Mouse (Mus musculus) liver, embryonic 14.5 days (tissue): ENCODE measurements at regions not wholly inside any gene's neighbourhood (a gene's known extent, or its start where the extent isn't known, plus 50 kb on each side); places are given as distances from the start of the nearest gene placed in this dataset.

Experiments
- ATAC-seq: fragments of 200-750 bp; cut with Nextera tagmentation; 2 replicates; pipeline ENCODE4 v1.8.0; 2017; ENCODE audit warnings: moderate number of reproducible peaks, mild to moderate bottlenecking, moderate library complexity; ENCODE audit not compliant: insufficient read depth
- DNase-seq, 3 experiments: peaks; one replicate each; pipeline ENCODE4 v3.0.0-alpha.2; 2012 to 2013; ENCODE audit warnings: low read depth in 3 of 3, low spot score in 3 of 3
- H3K27ac ChIP-seq: fragments of 300-500 bp; sonication (generic); 2 replicates; pipeline ENCODE4 v1.5.1; 2014; ENCODE audit warnings: moderate library complexity, mild to moderate bottlenecking, control low read depth, inconsistent platforms
- H3K27me3 ChIP-seq: fragments of 300-500 bp; sonication (generic); 2 replicates; pipeline ENCODE4 v1.6.1; 2014; ENCODE audit warnings: mild to moderate bottlenecking, low read length, moderate library complexity; ENCODE audit not compliant: control insufficient read depth, insufficient read depth
- H3K36me3 ChIP-seq: fragments of 300-500 bp; sonication (generic); replicated peaks from 2 replicates; pipeline ENCODE4 v1.6.1; 2014; ENCODE audit warnings: low read depth; ENCODE audit not compliant: control insufficient read depth, insufficient read depth
- H3K4me1 ChIP-seq, 2 experiments: fragments of 200-500 bp in 1 of 2; fragments of 300-500 bp in 1 of 2; sonication (generic) in 1 of 2; replicated peaks; 2 replicates each; pipeline ENCODE4 v1.6.1; 2012 to 2014; ENCODE audit warnings: antibody characterized with exemption in 1 of 2, inconsistent platforms in 1 of 2, low read length in 1 of 2; ENCODE audit not compliant: control insufficient read depth in 2 of 2, insufficient read depth in 2 of 2
- H3K4me2 ChIP-seq: fragments of 300-500 bp; sonication (generic); 2 replicates; pipeline ENCODE4 v1.6.1; 2014; ENCODE audit warnings: low read depth, mild to moderate bottlenecking, control low read depth, moderate library complexity
- H3K4me3 ChIP-seq, 2 experiments: fragments of 200-500 bp in 1 of 2; fragments of 300-500 bp in 1 of 2; sonication (generic) in 1 of 2; 2 replicates each; pipeline ENCODE4 v1.5.1; 2012 to 2014; ENCODE audit warnings: low read depth in 2 of 2, low read length in 2 of 2, mild to moderate bottlenecking in 2 of 2, control low read depth in 1 of 2, inconsistent platforms in 1 of 2, moderate library complexity in 1 of 2; ENCODE audit not compliant: insufficient read depth in 1 of 2
- H3K9ac ChIP-seq: fragments of 300-500 bp; sonication (generic); replicated peaks from 2 replicates; pipeline ENCODE4 v1.6.1; 2014; ENCODE audit warnings: mild to moderate bottlenecking, control low read depth, moderate library complexity
- H3K9me3 ChIP-seq: fragments of 300-500 bp; sonication (generic); 2 replicates; pipeline ENCODE4 v1.6.1; 2016; ENCODE audit warnings: low read length, mixed read lengths; ENCODE audit not compliant: control insufficient read depth
- CTCF ChIP-seq: IDR thresholded peaks from 2 replicates; pipeline ENCODE4 v1.5.1; 2016; ENCODE audit warnings: antibody characterized with exemption, low read depth, control low read depth
- EP300 ChIP-seq: IDR thresholded peaks from 2 replicates; pipeline ENCODE4 v1.6.1; 2016; ENCODE audit warnings: antibody characterized with exemption, low read depth
- WGBS: fragments of 180-500 bp; shearing (Covaris S2); extraction: QIAGEN DNeasy Blood & Tissue Kit; methylation state at CpG from one replicate; pipeline ENCODE4 v1.1.7; 2014; ENCODE audit not compliant: insufficient replicate concordance; 5-methylcytosine and 5-hydroxymethylcytosine counted together

DNA sequence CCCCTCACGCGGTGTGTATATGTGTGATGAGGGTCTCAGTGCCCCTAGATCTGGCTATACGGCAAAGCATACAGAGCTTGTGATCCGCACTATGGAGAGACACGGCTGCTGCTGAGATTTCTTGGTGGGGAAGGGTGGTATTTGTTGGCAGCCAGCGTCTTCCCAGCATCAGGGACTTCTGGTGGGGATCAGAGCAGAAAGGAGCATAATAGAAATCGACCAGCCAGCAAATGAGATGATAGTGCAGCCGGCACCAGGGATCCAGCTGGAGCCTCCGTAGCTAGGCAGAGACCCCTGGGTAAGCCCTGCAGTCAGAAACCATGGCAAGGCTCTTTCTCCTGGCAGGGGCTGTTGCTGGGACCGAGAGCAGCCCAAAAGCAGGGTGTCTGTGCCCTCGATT, 425.2 kb upstream of the Kcnab2 start:
- no peak overlapping the region for H3K9ac ChIP-seq
- TF ChIP-seq EP300 (no peak), CTCF (no peak)
- no peak overlapping the region for H3K27ac ChIP-seq
- H3K9me3 ChIP-seq: no peaks in the 10 kb centered on the region
- no peak for DNase-seq
- no peaks in the 10 kb centered on the region for H3K27me3 ChIP-seq
- H3K4me2 ChIP-seq: no peak overlapping the region
- H3K4me1 ChIP-seq: no peaks in the 10 kb centered on the region
- WGBS: 63% methylated on average over 11 of the region's 11 CpGs
- no peak overlapping the region for H3K4me3 ChIP-seq
- no peak for ATAC-seq
- no peaks in the 10 kb centered on the region for H3K36me3 ChIP-seq

GRCm38 (mm10) chr4:152900049-152900448, 422.4 kb upstream of the Kcnab2 start:
- 59% methylated on average over 4 of the region's 4 CpGs for WGBS
- Histone ChIP-seq H3K9me3 (no peaks in the 10 kb centered on the region), H3K9ac (no peak overlapping the region), H3K4me3 (no peak overlapping the region), H3K4me2 (no peak overlapping the region), H3K27me3 (no peaks in the 10 kb centered on the region), H3K36me3 (no peaks in the 10 kb centered on the region), H3K27ac (no peak overlapping the region), H3K4me1 (no peaks in the 10 kb centered on the region)
- no peak for TF ChIP-seq EP300
- TF ChIP-seq CTCF: no peak
- ATAC-seq (no peak), DNase-seq (no peak)

DNA sequence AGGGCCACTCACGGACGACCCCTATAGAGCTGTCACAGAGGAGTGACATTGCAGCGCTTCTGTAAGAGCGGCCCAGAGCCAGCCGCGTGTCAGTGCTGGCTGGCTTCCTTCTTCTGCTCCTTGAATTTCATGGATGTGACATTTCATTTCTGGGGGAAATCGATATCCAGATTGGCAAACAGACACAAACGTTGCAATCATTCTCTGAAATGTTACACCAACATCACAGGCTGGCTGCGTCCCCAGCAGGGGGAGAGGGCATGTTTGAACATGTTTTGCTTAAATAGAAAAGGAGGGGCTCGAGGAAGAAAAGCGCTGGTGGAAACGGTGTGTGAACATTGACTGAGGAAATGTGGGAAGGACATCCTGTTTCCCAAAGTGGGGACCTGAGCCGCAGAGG, 417.4 kb upstream of the Kcnab2 start:
- H3K4me1 ChIP-seq: no peaks in the 10 kb centered on the region
- H3K27ac ChIP-seq: no peak overlapping the region
- no peaks in the 10 kb centered on the region for H3K9me3 ChIP-seq
- no peak for TF ChIP-seq CTCF
- no peak for TF ChIP-seq EP300
- H3K9ac ChIP-seq: no peak overlapping the region
- ATAC-seq (no peak), DNase-seq (no peak)
- H3K36me3 ChIP-seq: no peaks in the 10 kb centered on the region
- WGBS: 58% methylated on average over 13 of the region's 13 CpGs
- H3K27me3 ChIP-seq: no peaks in the 10 kb centered on the region
- no peak overlapping the region for H3K4me3 ChIP-seq
- H3K4me2 ChIP-seq: no peak overlapping the region

- H3K9me3 ChIP-seq: no peaks in the 10 kb centered on the region
- H3K36me3 ChIP-seq: no peaks in the 10 kb centered on the region
- DNase-seq (no peak), ATAC-seq (peak; percentile 33; the same call in 1 of the 2 replicates)
- H3K9ac ChIP-seq: no peak overlapping the region
- H3K4me1 ChIP-seq: no peaks in the 10 kb centered on the region
- H3K27me3 ChIP-seq: no peaks in the 10 kb centered on the region
- no peak overlapping the region for H3K4me3 ChIP-seq
- TF ChIP-seq EP300 (no peak), CTCF (no peak)
- H3K4me2 ChIP-seq: no peak overlapping the region
- 44% methylated on average over 3 of the region's 3 CpGs for WGBS
- H3K27ac ChIP-seq: no peak overlapping the region
Observed at GRCm38 (mm10) chr4:152892997-152893396, 415.3 kb upstream of the Kcnab2 start.

- no peak for TF ChIP-seq CTCF
- TF ChIP-seq EP300: no peak
- no peaks in the 10 kb centered on the region for H3K27me3 ChIP-seq
- H3K27ac ChIP-seq: no peak overlapping the region
- no peaks in the 10 kb centered on the region for H3K4me1 ChIP-seq
- WGBS: 57% methylated on average over 5 of the region's 5 CpGs
- no peak overlapping the region for H3K9ac ChIP-seq
- ATAC-seq (no peak), DNase-seq (no peak)
- H3K4me3 ChIP-seq: no peak overlapping the region
- H3K36me3 ChIP-seq: no peaks in the 10 kb centered on the region
- no peaks in the 10 kb centered on the region for H3K9me3 ChIP-seq
- no peak overlapping the region for H3K4me2 ChIP-seq
Observed at GRCm38 (mm10) chr4:152889211-152889610, 411.5 kb upstream of the Kcnab2 start.

GRCm38 (mm10) chr4:152888306-152888705, 410.6 kb upstream of the Kcnab2 start:
- Histone ChIP-seq H3K9ac (no peak overlapping the region), H3K4me3 (no peak overlapping the region), H3K4me2 (no peak overlapping the region), H3K4me1 (no peaks in the 10 kb centered on the region), H3K9me3 (no peaks in the 10 kb centered on the region; the same call in 1 of the 2 replicates), H3K27me3 (no peaks in the 10 kb centered on the region), H3K27ac (no peak overlapping the region), H3K36me3 (no peaks in the 10 kb centered on the region)
- WGBS: 74% methylated on average over 14 of the region's 14 CpGs
- TF ChIP-seq EP300: no peak
- TF ChIP-seq CTCF: no peak
- ATAC-seq (no peak), DNase-seq (no peak)
